Mouse (Mus musculus): ENCODE measurements around the gene Mvp.

DNA sequence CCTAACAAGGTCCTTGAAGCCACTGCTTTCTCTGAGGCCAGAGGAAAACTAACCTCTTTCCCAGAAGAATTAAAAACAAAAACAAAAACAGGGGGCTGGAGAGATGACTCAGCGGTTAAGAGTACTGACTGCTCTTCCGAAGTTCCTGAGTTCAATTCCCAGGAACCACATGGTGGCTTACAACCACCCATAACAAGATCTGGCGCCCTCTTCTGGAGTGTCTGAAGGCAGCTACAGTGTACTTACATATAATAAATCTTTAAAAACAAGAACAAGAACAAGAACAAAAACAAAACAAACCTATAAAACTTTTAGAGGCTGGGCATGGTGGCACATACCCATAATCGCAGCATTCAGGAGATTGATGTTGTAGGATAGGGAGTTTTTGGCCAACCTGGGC is 18.0 kb downstream of the Mvp start:
- no peak for TF ChIP-seq POLR2A (IDR thresholded peaks at IDR 0.05; ENCODE audit: borderline replicate concordance, extremely low read depth, insufficient read depth, insufficient read length, poor library complexity, severe bottlenecking)
- TF ChIP-seq CTCF (IDR thresholded peaks at IDR 0.05; ENCODE audit: borderline replicate concordance, extremely low read depth, insufficient read depth, insufficient read length): no peak
